Mouse (Mus musculus) stomach, embryonic 15.5 days (tissue): Measurements from ENCODE around the gene Psmc3. TPM values are rescaled to one million over a fixed set of nuclear protein-coding genes. Genes with fewer than 3 reads are reported as not detected.

ENCODE experiments used
- polyA plus RNA-seq: library from polyadenylated mRNA; unstranded; fragments of >200 nt; fragmentation: Nextera tagmentation; extraction: Ambion mirVana; gene quantifications from 2 replicates; pipeline ENCODE4 v1.2.1, GENCODE M21; 2015

The Psmc3 gene
- polyA plus RNA-seq, 1 experiment from 2014 or later: 225 TPM

Other genes starting within 250 kb of the Psmc3 start
- 232 and 237 TPM in 2 replicates for gene Mtch2, start 206.9 kb upstream of the Psmc3 start, polyA plus RNA-seq
- 10.3 and 13.5 TPM in 2 replicates for gene C1qtnf4, start 168.1 kb upstream of the Psmc3 start, polyA plus RNA-seq
- gene Kbtbd4, start 149.3 kb upstream of the Psmc3 start, polyA plus RNA-seq: 27.4 and 29.3 TPM in 2 replicates
- 211 and 241 TPM in 2 replicates for gene Ndufs3, start 149.2 kb upstream of the Psmc3 start, polyA plus RNA-seq
- 77.6 and 83.4 TPM in 2 replicates for gene Celf1, start 113.6 kb upstream of the Psmc3 start, polyA plus RNA-seq
- 2.0 and 4.5 TPM in 2 replicates for gene Rapsn, start 18.4 kb upstream of the Psmc3 start, polyA plus RNA-seq
- gene Slc39a13, start 16.4 kb downstream of the Psmc3 start, polyA plus RNA-seq: 42.8 and 45.5 TPM in 2 replicates
- 9.5 and 13.5 TPM in 2 replicates for gene Spi1, start 28.4 kb downstream of the Psmc3 start, polyA plus RNA-seq
- 0.50 and 0.67 TPM in 2 replicates for gene Mybpc3, start 64.1 kb downstream of the Psmc3 start, polyA plus RNA-seq
- 14.2 and 14.3 TPM in 2 replicates for gene Madd, start 129.8 kb downstream of the Psmc3 start, polyA plus RNA-seq
- gene Nr1h3, start 148.8 kb downstream of the Psmc3 start, polyA plus RNA-seq: 4.8 and 6.0 TPM in 2 replicates
- gene Acp2, start 148.9 kb downstream of the Psmc3 start, polyA plus RNA-seq: 19.8 and 20.8 TPM in 2 replicates
- 18.2 and 18.5 TPM in 2 replicates for gene Ddb2, start 183.0 kb downstream of the Psmc3 start, polyA plus RNA-seq
- 42.8 and 43.8 TPM in 2 replicates for gene Pacsin3, start 201.9 kb downstream of the Psmc3 start, polyA plus RNA-seq
- gene Arfgap2, start 211.0 kb downstream of the Psmc3 start, polyA plus RNA-seq: 71.4 and 80.2 TPM in 2 replicates